Mouse (Mus musculus) adrenal gland (tissue): ENCODE results near the gene Hdgfl1.

Experiments used
- intact Hi-C: fragments of 180-260 bp; cut with DNase I; formaldehyde crosslinking; loops from one replicate; pipeline ENCODE4 v1.15.1; 2025
- long read RNA-seq, 2 experiments: library from polyadenylated mRNA; unstranded; transcript quantifications; one replicate each; pipeline ENCODE4 v2.0.0; 2020; ENCODE audit warnings: borderline replicate concordance in 1 of 2; ENCODE audit not compliant: insufficient replicate concordance in 1 of 2

Hdgfl1 gene
- long read RNA-seq, experiment 1: 0 reads
- long read RNA-seq, experiment 2: 0 reads

DNA sequence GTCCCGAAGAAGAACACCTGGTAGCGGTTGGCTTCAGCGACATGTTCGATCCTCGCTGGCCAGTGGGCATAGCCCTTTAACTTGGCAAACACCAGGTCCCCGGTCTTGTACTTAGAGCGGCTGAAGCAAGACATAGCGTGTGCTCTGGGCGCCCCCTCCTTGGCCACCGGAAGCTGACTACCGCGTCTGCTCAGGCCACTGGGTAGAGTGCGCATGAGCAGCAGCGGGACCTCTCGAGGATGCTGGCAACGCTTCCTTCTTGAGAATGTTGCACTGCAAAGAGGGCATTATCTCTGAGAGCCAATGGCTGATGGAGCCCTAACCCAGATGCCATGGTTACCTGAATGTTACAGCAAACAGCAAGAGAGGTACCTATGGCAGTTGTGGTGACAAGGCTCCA lies at the start of gene Hdgfl1:
Gene Hdgfl1 (minus strand): TSS at position 211 of the 400 bp plus-strand sequence.
- intact Hi-C loops: no loop called here

DNA sequence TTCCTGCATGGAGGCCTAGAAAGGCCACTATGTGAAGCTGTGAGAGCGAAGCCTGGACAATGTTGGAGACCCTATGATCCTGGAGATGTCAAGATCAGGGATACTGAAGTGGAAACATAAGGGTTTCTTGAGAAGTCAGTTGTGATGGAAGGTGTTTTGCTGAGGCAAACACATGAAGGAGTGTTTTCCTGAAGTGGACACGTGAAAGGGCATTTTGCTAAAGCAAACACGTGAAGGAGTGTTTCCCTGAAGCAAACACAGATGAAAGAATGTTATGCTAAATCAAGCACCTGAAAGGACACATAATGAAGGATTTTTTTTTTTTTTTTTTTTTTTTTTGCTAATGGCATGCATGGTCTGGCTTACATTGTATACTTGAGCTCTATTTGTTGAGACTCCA lies 25.5 kb upstream of the Hdgfl1 start:
- intact Hi-C loops: no loop called here

DNA sequence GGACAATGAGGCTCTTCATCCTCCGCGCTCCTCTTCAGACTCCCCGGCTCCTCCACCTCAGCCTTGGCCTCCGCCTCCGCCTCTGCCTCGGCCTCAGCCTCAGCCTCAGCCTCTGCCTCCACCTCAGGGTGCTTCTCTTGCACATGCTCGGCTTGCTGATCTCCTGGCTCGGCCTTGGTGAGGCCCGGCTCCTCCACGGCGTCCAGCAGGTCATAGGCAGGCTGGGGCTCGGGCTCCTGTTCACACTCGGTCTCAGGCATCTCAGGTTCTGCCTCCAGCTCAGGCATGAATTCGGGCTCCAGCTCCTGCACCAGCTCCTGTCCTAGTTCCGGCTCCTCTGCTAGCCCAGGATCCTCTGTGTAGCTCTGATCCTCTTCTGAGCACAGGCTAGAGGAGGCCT lies 541 bp downstream of the Hdgfl1 start:
- intact Hi-C loops: no loop called here

DNA sequence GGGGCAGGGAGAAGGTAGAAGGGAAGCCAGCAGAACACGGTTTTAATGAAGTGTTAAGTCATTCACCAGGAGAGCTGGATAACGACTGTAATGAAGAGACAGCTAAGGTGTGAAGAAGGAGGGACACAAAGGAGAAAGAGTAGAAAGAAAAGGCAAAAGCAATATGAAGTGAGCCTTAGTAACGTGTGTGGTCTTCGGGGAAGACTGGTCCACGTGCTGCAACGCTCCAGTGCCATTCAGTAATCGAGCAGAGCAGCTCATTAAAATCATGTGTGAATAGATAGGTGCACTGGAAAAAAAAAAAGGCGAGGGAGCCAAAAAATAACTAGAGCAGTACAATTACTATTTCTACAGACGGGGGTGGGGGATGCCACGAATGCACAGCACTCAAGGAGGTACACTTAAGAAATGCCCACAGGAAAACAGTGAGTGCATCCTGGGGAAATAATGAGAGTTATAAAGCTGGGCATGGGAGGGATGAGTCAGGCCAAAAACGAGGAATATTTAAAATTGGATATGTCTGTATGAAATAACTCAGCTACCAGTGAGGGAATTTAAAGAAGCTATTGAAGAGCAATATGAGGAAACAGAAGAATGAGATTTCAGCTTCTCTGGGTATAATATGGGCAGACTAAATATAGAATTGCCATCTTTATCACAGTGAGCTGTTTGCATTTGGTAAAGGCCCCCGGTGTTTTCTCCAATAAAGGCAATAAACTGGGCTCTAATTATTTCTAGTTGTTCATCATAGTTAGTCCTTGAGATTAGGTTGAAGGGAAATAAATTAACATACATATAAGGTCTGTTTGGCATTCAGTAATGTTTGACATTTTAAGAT lies 7.8 kb downstream of the Hdgfl1 start:
- intact Hi-C loops: no loop called here

DNA sequence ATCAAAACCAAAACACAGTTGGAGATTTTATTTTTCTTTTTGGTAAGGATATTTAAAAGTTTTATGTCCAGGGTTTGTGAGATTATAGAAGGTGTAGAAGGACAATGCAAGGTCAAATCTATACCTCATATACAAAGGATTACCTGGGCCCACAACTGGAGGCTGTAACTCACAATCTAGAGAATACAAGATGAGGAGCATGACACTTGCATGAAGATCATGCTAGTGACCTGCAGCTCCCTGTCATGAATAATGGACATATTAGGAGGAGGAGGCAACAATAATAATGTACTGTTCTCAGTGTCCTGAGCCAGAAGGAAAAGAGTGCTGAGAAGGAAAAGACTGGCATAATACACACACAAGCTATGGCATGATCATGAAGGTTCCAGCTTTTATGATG lies 17.1 kb downstream of the Hdgfl1 start:
- intact Hi-C loops: no loop called here

DNA sequence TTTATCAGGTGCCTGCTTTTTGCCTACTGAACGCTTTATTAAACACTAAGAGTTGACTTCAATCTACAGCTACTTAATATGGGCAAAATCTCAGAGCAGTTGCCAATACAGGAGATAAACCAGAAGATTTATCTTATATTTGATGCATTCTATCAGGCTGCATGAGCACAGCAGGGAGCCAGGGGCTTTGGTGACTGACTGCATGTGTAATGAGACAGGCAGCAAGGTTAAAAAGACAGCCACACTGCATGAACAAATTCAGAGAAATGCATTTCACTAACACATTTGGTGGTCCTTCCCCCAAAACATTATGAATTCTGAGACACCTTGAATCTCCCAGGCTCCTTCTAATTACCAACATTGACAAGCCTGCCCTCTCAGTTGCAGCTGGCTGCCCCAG lies 17.6 kb downstream of the Hdgfl1 start:
- intact Hi-C loops: no loop called here

DNA sequence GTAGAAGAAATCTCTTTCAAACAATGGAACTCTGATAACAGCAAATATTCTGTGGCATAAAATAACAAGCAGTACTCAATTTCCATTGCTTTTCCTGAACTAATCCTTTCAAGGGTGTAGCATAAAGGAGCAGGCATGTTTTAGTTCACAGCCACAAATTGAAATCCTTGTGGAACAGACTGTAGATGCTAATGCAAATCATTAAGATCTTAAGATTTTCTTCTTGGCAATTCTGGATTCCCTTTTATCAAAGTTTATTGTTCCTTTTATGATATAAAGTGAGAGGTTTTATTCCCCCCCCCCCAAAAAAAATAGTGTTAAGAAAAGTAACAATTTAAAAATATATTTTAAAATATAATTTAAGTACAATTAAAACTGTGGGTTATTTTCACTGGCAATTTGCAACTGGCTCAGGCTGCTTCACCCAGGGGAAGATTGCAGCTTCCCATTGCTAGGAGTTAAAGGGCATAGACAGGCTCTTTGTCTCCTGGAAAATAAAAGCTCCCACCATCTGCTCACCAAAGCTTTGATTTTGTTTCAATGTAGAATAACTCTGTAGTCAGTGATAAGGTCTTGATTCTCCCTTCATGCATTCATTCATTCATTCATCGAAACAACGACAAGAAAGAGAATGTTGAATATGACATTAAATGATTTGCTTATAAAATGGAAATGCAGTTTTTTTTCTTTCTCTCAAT lies 24.1 kb downstream of the Hdgfl1 start:
- intact Hi-C loops: no loop called here

DNA sequence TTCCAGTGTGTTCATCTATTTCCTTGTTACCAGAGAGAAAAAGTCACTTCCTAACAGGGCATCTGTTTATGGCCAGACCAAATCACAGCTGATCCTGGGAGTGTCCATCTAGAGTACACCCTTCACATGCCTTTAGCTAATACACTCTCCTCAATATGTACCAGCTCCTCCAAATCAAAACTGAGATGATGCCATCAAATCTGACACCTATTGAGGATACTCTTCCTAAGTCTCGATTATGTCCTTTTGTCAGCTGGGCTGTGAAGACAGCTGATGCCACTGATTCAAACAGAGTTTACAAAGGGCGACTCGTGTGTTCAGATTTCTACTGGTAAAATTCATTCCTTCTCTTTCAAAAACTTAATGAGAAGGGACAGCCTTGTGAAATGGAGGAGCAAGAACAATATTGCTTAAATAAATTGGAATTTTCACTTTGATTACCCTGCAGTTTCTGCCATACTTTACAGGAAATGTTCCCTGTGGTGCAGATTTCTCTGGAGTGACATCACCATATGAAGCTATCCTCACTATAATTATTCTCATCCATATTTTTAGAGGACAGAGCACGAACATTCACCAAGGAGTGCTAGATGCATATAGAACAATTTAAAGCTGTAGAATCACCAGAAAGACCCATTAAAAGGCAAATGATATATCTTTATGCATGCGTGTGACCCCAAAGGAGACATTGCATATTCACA lies 24.8 kb downstream of the Hdgfl1 start:
- intact Hi-C loops: no loop called here

DNA sequence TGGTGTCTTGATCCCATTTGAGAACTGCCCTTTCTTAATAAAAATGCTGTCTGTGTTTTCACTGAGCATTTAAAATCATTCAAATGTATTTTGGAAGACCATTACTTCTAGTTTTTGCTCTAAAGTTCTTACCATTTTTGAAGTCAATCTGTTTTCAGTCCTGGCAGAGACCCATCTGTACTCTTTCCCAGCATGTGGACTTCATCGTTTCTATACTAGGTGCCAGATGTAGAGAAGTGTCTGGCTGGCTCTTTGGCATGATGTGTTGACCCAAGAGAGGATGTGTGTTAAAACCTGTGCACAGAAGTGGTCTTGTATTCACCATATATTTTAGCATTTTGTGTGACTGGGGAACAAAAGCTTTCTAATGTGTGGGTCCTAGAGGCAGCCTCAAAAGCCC lies 25.9 kb downstream of the Hdgfl1 start:
- intact Hi-C loops: no loop called here

DNA sequence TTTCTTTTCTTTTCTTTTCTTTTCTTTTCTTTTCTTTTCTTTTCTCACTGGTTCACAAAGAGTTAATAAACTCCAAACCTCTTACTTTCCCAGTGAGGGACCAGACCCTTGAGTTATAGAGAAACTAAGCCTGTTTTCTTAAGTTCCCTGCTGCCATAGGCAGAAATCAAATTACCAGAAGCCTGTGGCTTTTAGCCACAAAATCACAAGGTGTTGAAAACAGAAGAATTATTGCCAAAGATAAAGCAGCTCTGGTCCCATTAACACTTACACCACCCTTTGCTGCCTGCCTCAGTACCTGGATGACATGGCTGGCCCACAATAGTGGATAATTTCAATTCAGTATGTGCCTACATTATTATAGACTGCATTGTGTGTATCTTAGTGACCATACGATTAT lies 35.0 kb downstream of the Hdgfl1 start:
- intact Hi-C loops: no loop called here

DNA sequence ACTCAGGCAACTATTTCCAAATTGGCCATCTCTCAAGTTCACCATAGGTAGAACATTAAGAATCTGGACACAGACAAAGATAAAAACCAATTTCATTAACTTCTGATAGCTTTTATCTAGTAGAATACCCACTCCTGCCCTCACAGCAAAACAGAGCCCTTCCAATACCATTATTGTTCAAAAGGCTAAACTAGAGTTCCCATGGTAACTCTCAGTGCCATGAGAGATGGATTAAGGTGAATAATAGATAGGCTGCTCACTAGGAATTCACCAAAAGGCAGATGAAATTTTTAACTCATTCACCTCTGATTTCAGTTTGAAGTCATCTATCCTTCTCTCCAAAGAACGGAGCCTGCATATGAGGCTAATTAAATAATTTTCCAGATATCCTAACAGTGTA lies 45.7 kb downstream of the Hdgfl1 start:
- intact Hi-C loops: no loop called here

DNA sequence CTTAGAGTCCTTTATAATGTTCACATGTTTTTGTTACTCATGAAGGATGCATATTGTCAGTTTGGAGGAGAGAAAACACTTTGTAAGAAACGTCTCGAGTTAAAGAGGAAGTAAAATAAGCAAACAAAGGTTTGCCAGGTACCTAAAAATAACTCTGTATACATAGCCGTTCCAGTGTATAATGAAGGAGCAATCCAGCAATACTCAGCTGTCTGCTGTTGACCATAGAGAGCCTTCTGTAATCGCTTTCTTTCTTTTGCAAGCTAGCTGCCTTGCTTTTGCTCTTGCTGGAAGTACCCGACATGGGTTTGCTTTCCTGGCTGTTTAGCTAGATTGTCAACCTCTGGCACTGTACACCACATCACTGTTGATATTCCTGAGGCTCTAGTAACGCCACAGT lies 48.6 kb downstream of the Hdgfl1 start:
- intact Hi-C loops: no loop called here

DNA sequence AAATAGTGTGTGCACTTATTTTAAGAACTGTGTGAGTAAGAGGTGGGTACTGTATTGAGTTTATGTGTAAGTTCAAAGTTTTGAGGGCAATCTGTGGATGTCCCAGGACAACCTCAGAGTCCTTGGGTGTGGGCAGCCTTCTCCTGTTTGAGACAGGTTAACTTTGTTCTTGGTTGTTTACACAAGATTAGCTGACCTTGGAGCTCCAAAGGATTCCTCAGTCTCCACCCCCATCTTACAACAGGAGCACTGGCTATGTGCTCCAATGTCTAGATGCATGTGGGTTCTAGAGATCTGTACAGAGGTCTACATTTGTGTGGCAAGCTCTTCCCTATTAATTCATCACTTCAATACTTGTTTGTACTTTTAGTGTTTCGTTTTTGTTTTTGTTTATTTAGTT lies 49.0 kb downstream of the Hdgfl1 start:
- intact Hi-C loops: no loop called here

DNA sequence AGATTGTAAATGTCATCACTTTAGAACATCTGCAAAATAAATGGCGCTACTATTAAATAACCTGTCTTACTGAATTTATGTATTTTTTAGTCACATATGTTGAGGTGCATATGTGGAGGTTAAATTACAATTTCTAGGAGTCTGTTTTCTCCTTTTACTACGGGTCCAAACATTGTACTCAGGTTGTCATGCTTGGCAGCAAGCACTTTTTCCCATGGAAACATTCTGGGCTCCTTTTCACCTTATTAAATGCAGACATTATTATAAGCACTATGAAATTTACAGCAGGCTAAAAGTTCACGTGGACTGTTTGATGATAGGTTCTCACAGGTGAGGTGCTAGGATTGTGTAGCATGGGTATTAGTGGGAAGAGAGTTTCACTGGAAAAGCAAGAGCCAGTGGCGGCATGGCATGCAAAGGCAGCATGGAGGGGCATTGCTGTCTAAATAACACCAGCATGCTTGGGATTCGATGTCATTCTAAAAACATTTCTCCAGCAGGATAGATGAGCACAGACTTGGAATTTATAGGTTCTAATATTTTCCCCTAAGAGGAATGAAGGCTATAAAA lies 50.7 kb downstream of the Hdgfl1 start:
- intact Hi-C loops: no loop called here
